Mouse (Mus musculus): ENCODE data around the gene Cks2. TPM values are rescaled to one million over a fixed set of nuclear protein-coding genes. Genes with fewer than 3 reads are reported as not detected.
"Not testable (repeated sequence)": the region's sequence is repeated elsewhere in the genome, so short reads cannot be mapped to it uniquely, and the experiment has no call there.

Cks2 gene
- total RNA-seq, 1 experiment from 2014 or later = 128 TPM

DNA sequence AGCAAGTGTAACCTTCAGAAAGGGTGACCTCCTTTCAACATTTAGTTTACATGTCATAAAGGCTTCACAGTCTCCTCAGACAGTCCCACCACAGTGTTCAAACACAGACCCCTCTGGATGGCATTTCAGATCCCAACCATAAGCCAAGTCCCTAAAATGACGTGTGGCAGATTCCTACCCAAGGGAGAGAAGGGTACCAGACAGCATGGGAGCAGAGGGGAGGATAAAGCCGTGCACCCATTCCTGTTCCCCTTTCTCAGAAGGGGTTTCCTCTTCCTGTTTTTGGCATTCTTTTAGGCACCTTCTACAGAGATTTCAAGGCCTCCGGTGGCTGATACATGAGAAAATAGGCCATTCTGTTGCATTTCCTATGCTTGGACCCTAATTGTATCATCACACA lies 13.1 kb downstream of the Cks2 start:
- no peak for ATAC-seq (replicated peaks in 1 of 2; ENCODE audit: insufficient read depth in 1 of 2, low FRiP score in 2 of 2, low TSS enrichment in 1 of 2, low read depth in 1 of 2, poor library complexity in 2 of 2, severe bottlenecking in 2 of 2)

DNA sequence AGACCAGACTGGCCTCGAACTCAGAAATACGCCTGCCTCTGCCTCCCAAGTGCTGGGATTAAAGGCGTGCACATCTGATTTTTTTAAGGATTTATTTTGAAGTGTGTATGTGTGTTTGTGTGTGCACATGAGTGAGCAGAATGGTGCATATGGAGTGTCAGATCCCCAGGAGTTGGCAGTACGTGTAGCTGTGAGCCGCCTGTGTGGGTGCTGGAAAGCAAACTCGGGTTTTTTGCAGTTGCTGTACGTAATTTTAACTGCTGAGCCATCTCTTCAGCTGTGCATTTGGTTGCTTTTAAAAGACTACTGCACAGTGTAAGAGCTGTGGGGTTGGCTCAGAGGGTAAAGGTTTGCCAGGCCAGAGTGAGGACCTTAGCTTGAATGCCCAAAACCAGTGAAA lies 14.5 kb downstream of the Cks2 start:
- no peak for ATAC-seq (replicated peaks in 1 of 2; ENCODE audit: insufficient read depth in 1 of 2, low FRiP score in 2 of 2, low TSS enrichment in 1 of 2, low read depth in 1 of 2, poor library complexity in 2 of 2, severe bottlenecking in 2 of 2)

DNA sequence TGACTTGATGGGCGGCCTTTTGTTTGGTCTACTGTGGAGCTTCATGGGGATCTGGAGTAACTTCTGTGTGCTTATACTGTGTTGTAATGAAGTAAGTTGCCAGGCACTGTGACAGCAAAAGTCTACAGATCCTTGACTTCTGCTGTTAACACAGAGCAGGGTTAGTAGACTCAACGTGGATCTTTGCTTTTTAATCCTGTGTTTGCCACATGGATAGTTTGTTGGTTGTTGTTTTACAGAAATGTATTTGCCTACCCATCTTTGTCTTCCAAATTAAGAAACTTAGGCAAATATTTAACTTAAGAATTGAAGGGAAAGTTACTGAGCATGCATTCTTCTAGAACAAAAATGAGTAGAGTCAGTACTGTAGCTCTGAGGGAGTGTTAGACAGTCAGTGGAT lies 18.5 kb downstream of the Cks2 start:
- ATAC-seq (replicated peaks in 1 of 2; ENCODE audit: insufficient read depth in 1 of 2, low FRiP score in 2 of 2, low TSS enrichment in 1 of 2, low read depth in 1 of 2, poor library complexity in 2 of 2, severe bottlenecking in 2 of 2) = no peak

DNA sequence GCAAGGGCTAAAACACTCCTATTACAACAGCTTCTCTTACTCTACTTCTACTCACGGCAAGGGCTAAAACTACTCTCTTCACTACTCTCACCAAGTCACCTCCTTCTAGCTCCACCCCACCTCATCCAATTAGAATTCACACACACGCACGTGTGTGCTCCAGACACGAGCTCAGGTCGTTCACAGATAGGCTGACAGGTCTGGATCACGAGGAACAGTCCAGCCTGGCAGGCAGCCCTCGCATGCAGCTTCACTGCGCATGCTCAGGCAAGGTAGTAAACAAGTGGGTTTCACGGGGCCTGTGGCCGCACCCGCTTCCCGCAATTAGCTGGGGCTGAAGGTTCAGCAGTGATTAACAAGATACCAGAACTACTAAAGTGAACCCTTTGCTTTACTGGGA lies 23.2 kb downstream of the Cks2 start:
- ATAC-seq (replicated peaks in 1 of 2; ENCODE audit: insufficient read depth in 1 of 2, low FRiP score in 2 of 2, low TSS enrichment in 1 of 2, low read depth in 1 of 2, poor library complexity in 2 of 2, severe bottlenecking in 2 of 2) = not testable (repeated sequence)

DNA sequence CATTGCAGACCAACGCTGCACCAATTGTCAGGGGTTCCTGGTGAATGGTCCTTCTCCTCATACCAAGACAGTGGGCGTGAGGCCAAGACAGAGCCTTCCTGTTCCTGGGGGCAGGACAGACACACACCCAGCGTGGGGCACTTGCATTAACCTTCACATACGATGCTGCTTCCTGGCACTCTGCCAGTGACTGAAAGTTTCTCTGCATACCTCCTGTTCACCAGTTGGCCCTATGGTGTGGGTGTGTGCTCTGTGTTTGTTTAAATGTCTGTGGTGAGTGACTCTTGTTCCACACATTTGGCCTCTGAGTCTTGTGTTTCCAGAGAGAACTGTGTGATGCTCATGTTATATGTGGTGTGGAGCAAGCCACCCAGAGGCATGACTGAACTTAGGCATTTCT lies 31.6 kb downstream of the Cks2 start:
- no peak for ATAC-seq (replicated peaks in 1 of 2; ENCODE audit: insufficient read depth in 1 of 2, low FRiP score in 2 of 2, low TSS enrichment in 1 of 2, low read depth in 1 of 2, poor library complexity in 2 of 2, severe bottlenecking in 2 of 2)

DNA sequence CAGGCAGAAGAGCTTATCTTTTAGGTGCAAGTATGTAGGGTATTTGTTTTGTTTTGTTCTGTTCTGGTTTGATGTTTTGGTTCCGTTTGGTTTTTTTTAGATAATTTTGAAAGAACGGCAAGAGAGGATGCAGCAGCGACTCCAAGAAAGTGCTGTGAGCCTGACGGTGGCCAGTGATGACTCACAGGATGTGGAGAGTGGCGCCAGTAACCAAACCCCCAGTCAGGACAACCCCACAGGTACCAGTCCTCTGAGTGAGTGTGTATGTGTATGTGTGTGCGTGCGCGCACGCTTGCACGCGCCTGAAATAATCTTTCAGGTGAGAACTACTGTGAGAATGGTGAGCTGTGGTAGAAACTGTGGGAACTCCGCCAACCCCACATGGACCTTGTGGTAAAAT lies 32.0 kb downstream of the Cks2 start:
- no peak for ATAC-seq (replicated peaks in 1 of 2; ENCODE audit: insufficient read depth in 1 of 2, low FRiP score in 2 of 2, low TSS enrichment in 1 of 2, low read depth in 1 of 2, poor library complexity in 2 of 2, severe bottlenecking in 2 of 2)

DNA sequence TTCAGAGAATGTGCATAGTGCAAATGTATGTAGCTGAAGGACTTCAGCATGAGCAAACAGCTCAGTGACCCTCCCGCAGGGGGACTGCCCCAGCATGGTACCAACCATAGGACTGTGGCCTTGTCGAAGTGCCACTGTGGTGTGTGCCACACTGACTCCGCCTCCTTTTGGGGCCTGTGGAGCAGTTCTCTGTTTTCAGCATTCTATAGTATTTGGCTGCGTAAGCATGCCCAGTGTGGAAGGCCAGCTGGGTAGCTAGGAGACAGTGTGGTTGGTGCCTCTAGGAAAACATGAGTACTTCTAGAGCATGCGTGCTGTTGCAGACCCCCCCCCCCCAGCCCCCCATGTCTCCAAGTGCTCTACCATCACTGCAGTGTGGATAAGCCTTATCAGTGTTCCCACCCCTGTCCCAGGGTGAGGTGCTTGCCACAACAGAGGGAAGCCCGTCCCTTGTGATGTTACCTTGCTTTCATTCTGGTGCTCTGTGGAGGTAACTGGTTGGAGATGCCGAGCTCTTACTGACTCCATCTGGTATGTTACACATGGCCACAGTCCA lies 32.7 kb downstream of the Cks2 start:
- no peak; a peak in 1 of 4 replicates for ATAC-seq (replicated peaks in 1 of 2; ENCODE audit: insufficient read depth in 1 of 2, low FRiP score in 2 of 2, low TSS enrichment in 1 of 2, low read depth in 1 of 2, poor library complexity in 2 of 2, severe bottlenecking in 2 of 2)

DNA sequence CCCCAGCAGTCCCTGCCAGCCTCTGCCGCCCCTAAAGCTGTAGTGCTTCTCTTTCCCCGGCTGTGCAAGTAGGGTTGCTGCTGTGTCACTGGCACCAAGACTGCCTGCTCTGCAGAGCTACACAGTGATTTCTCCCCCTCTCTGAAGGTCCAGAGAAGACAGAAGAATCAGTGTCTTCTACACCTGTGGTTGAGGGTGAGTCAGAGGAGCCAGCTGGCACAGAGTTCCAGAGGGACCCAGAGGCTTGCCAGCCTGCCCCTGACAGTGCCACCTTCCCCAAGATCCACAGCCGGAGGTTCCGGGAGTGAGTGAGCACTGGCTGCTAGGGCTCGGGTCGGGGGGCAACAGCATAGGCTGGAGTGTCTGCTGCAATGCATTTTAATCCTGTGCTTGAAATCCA lies 33.7 kb downstream of the Cks2 start:
- ATAC-seq (replicated peaks in 1 of 2; ENCODE audit: insufficient read depth in 1 of 2, low FRiP score in 2 of 2, low TSS enrichment in 1 of 2, low read depth in 1 of 2, poor library complexity in 2 of 2, severe bottlenecking in 2 of 2) = no peak

DNA sequence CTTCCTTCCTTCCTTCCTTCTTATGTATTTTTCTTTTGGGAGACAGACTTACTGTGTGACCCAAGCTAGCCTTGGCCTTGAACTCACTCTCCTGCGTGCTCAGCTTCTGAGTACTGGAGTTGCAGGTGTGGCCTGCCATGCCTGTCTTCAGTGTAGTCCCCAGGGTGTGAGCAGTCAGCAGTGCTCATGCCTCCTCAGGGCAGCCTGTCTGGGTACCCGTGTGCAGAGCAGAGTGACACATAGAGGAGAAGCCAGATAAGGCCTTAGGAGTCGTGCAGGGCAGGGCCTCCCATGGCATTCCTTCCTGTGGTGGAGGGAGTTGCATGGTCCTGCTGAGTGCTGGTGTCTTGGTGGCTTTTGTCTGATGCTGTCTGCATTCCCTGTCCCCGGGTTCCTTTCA lies 34.3 kb downstream of the Cks2 start:
- no peak for ATAC-seq (replicated peaks in 1 of 2; ENCODE audit: insufficient read depth in 1 of 2, low FRiP score in 2 of 2, low TSS enrichment in 1 of 2, low read depth in 1 of 2, poor library complexity in 2 of 2, severe bottlenecking in 2 of 2)

DNA sequence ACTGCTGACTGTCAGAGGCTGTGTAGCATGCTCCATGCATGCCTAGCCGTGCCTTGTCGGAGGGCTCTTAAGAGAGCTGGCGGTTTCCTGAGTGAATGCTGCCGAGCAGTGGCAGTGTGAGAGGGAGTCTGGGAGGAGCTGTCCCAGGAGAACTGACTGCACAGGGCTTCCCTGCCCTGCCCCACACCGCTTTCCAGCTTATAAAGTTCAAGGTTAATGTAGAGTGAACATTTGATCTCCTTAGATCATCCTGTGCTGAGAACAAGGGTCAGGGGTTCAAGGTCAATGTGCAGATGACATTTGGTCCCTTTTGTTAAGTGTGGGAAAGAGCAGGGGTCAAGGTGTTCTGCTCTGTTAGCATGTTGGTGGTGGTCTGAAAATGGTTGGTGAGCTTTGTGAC lies 36.0 kb downstream of the Cks2 start:
- ATAC-seq (replicated peaks in 1 of 2; ENCODE audit: insufficient read depth in 1 of 2, low FRiP score in 2 of 2, low TSS enrichment in 1 of 2, low read depth in 1 of 2, poor library complexity in 2 of 2, severe bottlenecking in 2 of 2) = no peak

DNA sequence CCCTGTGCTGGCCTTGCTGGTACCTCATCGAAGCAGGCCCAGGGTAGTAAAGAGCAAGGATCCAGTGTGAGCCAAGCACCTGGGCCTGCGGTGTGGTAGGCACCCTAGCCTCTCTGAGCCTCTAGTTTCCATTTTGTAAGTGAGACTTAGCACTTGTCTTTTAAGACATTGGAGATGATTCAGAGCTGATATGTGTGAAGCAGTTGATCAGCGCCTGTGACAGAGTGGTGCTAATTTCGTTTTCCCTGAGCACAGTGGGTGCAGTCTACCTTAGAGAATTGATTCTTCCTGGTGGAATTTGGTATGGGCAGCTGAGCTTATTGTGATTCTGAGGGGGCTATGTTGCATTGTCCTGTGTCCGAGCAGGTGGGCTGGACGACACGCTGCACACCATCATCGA lies 36.6 kb downstream of the Cks2 start:
- ATAC-seq (replicated peaks in 1 of 2; ENCODE audit: insufficient read depth in 1 of 2, low FRiP score in 2 of 2, low TSS enrichment in 1 of 2, low read depth in 1 of 2, poor library complexity in 2 of 2, severe bottlenecking in 2 of 2) = no peak

DNA sequence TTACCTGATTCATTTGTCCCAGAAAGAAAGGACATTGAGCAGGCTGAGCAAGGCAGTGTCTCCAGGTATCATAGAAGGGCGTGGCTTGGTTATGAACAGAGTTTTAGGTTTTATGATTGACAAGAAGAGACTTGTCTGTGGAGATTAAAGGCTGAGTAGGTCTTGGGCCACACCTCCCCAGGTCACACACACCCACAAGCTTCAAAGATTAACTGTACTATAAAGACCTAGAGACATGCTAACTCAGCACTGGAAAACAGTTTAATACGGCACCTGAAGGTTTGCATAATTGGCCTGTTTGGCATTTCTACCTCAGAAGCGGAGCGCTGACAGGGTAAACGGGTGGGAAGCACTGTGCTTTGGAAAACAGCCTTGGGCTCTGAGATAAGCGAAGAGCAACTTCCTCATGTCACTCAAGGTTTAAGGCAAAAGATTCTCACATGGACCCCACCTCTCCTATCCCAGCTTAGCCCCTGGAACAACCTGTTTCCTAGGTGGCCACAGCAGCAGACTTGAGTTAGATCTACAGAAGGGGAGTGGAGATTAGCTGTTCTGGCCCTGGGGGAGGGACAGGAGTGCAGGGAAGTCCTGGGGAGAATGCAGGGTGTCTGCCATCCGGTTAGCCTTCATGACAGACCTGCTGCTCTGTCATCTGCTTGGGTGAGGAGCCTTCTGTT lies 40.4 kb downstream of the Cks2 start:
- no peak; a peak in 1 of 4 replicates for ATAC-seq (replicated peaks in 1 of 2; ENCODE audit: insufficient read depth in 1 of 2, low FRiP score in 2 of 2, low TSS enrichment in 1 of 2, low read depth in 1 of 2, poor library complexity in 2 of 2, severe bottlenecking in 2 of 2)

DNA sequence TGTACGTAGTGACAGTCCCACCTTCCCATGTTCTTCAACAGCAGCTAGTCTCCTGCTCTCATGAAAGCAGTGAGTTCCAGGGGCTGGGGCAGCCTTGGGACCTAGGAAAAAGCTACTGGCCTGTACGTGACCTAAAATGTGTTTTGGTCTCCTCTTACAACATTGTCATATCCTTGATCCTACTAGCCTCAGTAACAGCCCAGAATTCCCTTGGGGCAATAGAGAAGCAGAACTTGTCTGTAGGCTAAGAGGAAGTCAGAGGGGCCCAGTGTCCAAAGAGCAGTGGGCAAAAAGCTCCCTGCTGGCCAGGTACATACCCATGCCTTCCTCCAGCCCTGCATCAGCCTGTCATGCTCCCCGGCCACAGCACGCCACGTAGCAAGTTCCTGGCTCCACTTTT lies 41.9 kb downstream of the Cks2 start:
- ATAC-seq (replicated peaks in 1 of 2; ENCODE audit: insufficient read depth in 1 of 2, low FRiP score in 2 of 2, low TSS enrichment in 1 of 2, low read depth in 1 of 2, poor library complexity in 2 of 2, severe bottlenecking in 2 of 2) = no peak

DNA sequence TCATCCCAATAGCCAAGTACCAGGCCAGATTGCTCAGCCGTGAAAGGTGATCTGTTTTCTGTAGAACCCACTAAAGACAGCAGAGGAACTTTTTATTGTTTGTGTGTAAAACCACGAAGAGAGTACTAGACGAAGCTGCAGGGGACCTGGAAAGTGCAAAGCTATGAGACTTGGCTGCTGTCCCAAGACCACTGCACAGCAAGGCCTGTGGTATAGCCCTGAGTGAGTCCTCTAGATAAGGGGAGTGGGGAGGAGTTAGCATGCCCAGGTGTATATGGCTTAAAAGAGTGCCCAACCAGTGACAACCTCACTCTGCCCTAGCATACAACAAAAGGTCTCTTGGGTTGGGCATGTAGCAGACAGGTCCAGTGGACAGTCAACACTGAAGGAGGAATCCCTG lies 43.7 kb downstream of the Cks2 start:
- no peak for ATAC-seq (replicated peaks in 1 of 2; ENCODE audit: insufficient read depth in 1 of 2, low FRiP score in 2 of 2, low TSS enrichment in 1 of 2, low read depth in 1 of 2, poor library complexity in 2 of 2, severe bottlenecking in 2 of 2)

DNA sequence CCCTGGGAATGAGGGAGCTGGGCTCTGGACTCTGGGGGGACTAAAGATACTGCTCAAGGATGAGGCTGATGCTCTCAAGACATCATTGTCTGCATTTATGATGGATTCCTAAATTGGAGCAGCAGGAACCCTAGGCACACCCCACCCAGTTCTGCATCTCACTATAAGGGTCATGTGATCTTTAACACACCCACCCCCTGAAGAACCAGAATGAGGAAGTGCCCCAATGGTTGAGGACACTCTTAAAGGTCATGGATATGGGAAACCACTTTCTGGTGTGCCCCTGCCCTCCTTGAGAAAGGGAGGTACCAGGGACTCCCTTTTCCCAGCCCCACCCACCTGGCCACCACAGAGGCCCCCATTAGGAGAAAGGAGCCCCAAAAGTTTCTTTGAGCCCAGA lies 51.4 kb downstream of the Cks2 start:
- peak; percentile 55 to 58; a peak in 1 of 4 replicates for ATAC-seq (replicated peaks in 1 of 2; ENCODE audit: insufficient read depth in 1 of 2, low FRiP score in 2 of 2, low TSS enrichment in 1 of 2, low read depth in 1 of 2, poor library complexity in 2 of 2, severe bottlenecking in 2 of 2)

DNA sequence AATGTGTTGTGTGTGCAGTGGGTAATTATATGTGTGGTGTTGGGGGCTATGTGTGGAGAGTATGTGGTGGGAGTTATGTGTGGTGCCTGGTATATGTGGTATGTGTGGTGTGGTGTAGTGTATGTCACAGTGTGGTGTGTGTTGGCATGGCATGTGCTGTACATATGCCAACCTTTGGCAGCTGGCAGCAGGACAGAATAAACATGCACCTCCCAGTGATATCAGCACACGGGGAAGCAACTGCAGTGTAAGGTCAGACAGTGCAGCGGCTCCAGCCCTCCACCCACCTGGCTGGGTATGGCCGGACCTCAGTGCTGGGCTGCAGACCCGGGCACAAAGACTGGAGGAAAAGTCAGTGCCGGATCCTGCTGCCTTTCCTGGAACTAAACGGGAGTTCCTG lies 52.4 kb downstream of the Cks2 start:
- no peak for ATAC-seq (replicated peaks in 1 of 2; ENCODE audit: insufficient read depth in 1 of 2, low FRiP score in 2 of 2, low TSS enrichment in 1 of 2, low read depth in 1 of 2, poor library complexity in 2 of 2, severe bottlenecking in 2 of 2)

DNA sequence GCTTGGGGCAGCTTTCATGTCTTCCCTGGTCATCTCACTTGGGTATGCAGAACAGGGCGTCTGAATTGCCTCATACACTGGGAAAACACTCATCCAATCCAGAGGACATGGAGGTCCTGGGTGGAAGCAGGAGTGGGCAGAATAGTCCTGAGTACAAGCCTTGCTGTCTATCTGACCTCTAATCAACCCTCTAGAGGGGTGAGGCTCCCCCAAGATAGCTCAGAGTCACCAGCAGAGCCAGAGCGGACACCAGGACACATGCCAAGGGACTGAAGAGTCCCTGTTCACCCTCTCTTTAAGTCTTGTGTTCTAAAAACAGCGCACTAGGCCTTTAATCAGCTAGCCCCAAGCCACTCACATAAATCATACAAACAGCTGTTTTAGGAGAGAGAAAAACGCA lies 52.9 kb downstream of the Cks2 start:
- no peak for ATAC-seq (replicated peaks in 1 of 2; ENCODE audit: insufficient read depth in 1 of 2, low FRiP score in 2 of 2, low TSS enrichment in 1 of 2, low read depth in 1 of 2, poor library complexity in 2 of 2, severe bottlenecking in 2 of 2)

DNA sequence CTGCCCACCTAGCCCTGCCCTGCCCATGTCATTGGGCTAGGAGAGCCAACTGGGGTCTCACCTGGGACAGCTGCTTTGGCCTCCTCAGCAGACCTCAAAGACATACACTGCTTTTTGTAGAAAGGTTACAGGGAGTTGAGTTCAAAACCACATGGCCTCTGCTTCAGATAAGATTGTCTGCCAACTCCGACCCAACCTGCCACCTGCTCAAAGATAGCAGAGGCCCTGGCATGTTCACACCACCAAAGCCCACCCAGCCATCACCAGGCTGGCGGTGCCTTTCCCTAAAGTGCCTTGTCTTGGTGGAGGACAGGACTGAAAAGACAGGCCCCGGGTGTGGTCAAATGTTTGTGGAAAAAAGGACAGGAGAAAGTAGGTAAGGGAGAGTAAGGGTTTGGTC lies 53.3 kb downstream of the Cks2 start:
- ATAC-seq (replicated peaks in 1 of 2; ENCODE audit: insufficient read depth in 1 of 2, low FRiP score in 2 of 2, low TSS enrichment in 1 of 2, low read depth in 1 of 2, poor library complexity in 2 of 2, severe bottlenecking in 2 of 2) = no peak

All from hematopoietic stem cell, adult 5-6 weeks (primary cell).